Mouse (Mus musculus) spleen, adult 12 weeks (tissue): ENCODE data around the gene Hydin.
"Not testable (repeated sequence)": the region's sequence is repeated elsewhere in the genome, so short reads cannot be mapped to it uniquely, and the experiment has no call there.

Source experiments
- DNase-seq: peaks from one replicate; pipeline ENCODE4 v3.0.0; 2022; ENCODE audit warnings: low spot score

The Hydin gene

GRCm38 (mm10) chr8:110266741-110267140, at the start of gene Hydin:
Gene Hydin, plus strand, starts transcription at chr8:110266977.
- no peak for DNase-seq

DNA sequence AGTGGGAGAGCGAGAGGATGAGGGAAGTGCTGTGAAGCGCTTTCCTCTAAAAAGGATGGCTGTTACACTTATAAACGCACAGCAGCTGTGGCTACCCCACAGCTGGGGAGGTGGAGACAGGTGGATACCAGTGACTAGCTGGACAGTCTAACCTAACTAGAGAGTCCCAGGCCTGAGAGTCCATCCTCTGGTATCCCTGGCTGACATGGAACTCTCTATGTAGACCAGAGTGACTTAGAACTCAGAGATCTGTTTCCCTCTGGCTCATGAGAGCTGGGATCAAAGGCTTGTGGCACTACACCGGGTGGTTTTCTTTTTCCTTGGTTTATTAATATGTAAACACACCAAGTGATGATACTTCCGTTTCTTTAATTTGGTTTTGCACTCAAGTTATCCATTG, 49.6 kb upstream of the Hydin start:
- no peak for DNase-seq

DNA sequence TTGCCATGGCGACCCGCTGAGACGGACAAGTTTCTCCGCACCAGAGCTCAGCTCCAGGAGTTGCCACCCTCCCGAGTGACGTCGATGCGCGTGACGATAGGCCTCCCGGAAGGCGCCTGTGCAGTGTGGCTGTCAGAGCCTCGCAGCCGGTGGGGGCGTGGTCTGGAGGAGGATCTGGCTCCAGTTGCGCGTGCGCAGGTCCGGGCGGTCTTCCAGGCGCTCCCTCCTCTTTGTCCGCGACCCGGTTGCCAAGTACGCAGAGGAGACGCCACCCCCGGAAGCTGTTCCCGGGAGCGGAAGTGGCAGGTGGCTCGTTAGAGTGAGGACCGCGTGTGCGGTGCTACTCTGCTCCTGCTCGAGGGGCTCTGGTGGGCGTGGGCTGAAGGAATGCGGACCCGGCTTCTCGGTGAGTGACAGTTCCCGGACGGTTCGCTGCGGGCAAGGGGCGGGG, 49.1 kb upstream of the Hydin start:
- DNase-seq = peak; percentile 85

DNA sequence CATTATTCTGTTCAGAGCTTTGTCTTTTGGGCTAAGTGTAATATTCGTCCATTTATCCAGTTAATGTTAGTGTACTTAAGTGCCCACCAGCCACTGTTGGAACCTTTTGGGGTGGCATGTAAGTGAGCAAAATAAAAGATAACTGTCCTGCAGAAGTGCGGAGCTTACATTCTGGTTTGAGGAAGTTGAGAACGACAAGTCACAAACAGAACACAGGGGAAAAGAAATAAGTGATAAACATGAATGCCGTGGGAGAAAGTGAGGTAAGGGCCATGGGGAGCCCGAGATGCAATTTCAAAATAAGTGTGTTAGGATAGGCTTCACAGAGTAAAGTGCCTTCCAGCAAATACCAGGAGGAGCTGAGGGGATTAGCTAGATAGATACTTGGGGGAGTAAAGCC, 48.3 kb upstream of the Hydin start:
- no peak for DNase-seq

GRCm38 (mm10) chr8:110220936-110221335, 45.8 kb upstream of the Hydin start:
- DNase-seq = no peak

DNA sequence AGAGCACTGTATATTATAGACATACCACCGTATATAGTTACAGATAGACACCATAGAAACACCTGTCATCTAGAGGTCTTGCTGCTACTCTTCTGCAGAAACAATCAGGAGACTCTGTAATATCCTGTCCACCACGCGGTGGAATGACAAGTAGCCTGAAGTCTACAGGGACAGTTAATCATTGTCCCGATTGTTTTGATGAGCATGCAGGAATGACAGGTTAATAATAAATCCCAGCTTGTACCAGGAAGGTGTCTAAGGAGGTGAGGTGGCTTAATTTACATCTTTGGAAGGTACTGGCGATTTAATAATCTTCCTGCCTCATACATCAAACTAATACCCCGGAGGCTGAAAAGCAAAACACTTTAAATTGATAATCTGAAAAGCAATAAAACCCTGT, 36.0 kb upstream of the Hydin start:
- DNase-seq = no peak

- no peak for DNase-seq
Measured at GRCm38 (mm10) chr8:110242278-110243177, 24.2 kb upstream of the Hydin start.

DNA sequence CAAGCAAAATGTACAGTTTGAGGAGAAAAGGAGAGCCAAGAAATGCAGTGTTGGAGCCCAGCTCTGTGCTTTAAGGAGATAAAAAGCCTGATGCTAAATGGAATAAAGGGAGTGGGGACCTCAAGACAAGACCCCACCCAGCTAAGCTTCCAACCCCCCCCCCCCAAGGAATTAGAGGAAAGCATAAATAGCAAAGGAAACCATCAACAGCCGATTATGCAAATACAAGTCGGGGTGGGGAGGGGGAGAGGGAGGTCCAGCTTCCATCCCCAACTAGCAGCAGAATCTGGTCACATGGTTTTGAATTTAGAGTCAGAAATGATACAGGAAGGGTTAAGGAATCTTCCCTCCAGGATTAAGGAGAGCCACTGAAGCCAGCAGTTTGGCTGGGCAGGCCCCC, 22.2 kb upstream of the Hydin start:
- DNase-seq = no peak

GRCm38 (mm10) chr8:110247238-110247637, 19.5 kb upstream of the Hydin start:
- no peak for DNase-seq

GRCm38 (mm10) chr8:110253986-110254385, 12.8 kb upstream of the Hydin start:
- no peak for DNase-seq

GRCm38 (mm10) chr8:110265796-110266305, 926 bp upstream of the Hydin start:
- DNase-seq = no peak

DNA sequence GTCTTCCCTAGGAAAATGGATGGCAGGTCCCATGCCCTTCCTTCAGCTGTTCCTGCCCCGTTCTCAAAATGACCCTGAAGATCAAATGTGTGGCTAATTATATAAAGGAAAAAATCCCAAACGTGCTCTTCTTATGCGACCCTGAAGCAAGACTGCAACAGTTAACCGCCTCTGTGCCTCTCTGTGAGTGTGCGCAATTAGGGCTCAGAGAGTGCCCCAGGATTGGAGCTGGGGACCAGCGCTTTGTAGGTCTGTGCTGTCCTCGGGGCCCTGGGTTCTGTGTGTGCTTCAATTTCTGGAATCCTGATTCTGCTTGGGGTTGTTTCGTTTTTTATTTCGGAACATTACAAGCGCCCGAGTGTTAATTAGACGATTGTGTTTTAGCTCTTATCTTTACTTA, 491 bp downstream of the Hydin start:
- DNase-seq = no peak

DNA sequence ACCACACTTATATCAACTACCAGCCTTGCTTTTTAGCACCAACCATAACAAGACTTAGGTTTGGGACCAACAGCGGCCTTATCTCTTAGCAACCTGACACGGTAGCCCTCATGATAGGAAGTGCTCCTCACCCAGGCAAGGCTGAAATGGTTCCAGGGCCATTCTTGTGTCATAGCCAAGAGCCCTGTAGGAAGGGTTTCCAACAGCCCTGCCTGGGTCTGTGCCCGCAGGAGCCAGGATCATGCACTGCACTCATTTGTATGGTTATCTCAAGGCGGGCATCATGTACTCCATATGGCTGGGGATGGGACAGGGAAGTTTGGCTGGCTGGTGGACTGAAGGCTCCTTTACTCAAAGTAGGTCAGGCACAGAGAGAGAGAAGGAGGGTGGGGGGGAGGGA, 3.9 kb downstream of the Hydin start:
- no peak for DNase-seq

GRCm38 (mm10) chr8:110273394-110273793, 6.6 kb downstream of the Hydin start:
- no peak for DNase-seq

DNA sequence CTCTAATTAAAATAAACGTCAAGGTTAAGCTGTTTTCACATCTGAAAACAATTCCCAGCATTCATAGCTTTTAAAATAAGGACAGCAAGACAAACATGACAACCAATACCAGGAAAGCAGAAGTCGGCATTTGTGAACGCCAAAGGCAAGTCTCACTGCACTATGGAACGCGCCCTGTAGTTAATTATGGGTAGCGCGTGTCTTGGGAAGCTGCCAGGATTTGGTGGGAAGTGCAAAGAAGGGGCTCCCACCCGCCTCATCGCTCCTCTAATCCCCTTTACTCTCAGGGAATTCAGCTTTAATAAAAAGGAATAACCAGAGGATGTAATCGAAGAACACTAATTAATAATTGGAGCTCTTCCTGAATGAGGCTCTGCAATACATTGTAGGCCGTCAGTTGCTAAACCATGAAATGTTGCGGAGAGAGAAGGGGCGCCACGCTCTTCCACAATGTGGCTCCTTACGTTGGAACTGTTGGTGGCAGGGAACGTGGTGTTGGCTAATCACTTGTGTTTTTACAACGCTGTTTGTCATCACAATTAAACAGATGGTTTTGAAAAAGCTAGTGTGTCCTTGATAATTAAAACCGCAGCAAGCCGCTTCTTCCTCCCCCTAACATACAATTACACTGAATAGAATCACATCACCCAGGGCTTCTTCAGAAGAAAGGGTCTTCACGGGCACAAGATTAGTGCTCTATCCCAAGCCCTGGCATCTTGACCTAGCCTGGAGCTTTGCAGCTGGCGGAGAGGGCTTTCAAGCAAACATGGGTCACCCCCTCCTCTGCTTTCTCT, 8.9 kb downstream of the Hydin start:
- DNase-seq = no peak

- DNase-seq = no peak
Measured at GRCm38 (mm10) chr8:110276259-110276560, 9.4 kb downstream of the Hydin start.

DNA sequence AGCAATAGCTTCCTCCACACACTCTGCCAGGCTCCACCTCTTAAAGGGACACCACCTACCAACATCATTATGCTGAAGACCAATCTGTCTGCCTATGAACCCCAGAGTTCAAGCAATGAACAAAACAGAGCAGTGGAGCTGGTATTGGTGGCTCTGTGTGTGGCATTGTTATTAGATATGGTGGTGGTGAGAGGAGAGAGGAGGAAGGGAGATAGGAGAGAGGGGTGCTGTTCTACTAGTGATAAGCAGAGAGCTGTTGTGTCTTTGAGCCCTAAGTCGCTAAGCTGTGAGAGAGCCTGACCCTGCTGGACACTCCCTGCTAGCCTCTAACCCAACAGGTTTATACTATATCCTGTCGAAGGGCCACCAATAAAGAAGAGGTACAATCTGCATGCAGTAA, 45.9 kb downstream of the Hydin start:
- DNase-seq = no peak

- DNase-seq = no peak
Measured at GRCm38 (mm10) chr8:110315826-110316225, 49.0 kb downstream of the Hydin start.

DNA sequence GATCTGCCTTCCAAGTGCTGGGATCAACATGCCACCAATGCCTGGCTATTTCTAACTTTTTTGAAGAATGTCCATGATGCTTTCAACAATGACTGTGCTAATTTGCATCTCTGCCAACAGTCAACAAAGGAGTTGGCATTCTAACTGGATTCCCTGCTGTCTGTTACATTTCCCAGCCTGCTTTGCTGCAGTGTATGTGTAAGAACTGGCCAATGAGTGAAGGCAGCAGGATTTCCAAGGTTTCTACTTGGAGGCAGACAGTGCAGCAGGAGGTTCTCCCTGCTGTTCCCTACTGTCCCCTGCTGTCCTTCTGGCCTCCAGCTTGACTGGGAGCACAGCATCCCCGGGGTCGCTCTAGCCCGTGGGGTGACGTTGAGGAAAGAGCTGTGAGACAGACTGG, 52.8 kb downstream of the Hydin start:
- no peak for DNase-seq

GRCm38 (mm10) chr8:110321446-110321845, 54.7 kb downstream of the Hydin start:
- no peak for DNase-seq

DNA sequence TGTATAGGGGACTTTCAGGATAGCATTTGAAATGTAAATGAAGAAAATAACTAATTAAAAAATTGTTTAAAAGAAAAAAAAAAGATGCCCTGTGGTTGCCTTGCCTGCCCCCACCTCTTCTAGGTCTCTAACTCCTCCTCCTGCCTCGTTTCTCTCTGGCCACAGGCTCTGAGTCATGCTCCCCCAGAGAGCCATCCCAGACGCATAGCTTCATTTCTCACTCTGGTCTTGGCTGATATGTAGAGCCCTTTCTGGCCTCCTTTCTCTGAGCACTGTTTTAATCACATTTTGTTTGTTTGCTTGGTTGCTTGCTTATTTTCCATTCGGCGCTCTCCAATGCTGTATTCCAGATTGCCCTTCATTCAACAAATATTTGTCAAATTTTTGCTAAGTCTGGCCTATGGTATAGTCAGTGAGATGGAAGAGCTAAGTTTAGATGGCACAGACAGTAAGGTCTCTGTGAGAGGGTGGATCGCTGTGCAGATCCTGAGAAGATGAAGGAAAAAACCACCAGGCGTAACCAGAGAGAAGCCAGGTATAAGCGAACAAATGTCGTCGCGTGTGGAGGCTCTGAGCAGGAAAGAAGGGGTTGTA, 57.3 kb downstream of the Hydin start:
- no peak for DNase-seq

DNA sequence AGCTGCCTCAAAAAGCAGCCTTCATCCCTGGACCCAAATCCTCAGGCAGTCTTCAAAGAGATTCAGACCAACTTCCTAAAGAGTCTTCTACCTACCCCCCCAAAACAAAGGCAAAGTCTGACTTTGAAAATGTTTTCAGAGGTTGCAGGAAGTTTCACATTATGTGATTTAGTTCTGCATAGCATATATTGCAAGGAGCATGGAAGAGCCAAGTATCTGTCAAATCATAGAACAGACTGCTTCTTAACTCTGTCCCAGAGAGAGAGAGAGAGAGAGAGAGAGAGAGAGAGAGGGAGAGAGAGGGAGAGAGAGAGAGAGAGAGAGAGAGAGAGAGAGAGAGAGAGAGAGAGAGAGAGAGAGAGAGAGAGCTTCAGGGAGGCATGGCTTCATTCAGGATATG, 60.3 kb downstream of the Hydin start:
- not testable (repeated sequence) for DNase-seq

DNA sequence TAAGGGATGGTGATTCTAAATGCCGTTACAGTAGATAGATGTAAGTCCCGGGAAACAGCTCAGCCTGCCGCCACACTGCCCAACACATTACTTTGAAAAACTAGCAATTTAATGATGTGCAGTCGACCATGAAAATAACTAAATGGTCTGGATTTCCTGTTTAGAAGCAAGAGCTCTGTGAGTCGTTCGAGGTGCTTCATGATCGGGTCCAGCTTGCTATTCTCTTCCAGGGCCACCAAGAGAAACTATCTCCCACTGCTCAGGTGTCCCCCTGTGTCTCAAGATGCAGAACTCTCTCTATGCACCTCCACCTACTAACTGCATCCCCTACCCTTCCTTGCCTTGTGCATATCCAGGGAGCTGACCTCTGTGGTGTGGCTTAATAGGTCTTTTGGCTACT, 66.6 kb downstream of the Hydin start:
- no peak for DNase-seq
